Comparison of ENCODE assay signal across 26 mouse cellular contexts in the genomic region with DNA sequence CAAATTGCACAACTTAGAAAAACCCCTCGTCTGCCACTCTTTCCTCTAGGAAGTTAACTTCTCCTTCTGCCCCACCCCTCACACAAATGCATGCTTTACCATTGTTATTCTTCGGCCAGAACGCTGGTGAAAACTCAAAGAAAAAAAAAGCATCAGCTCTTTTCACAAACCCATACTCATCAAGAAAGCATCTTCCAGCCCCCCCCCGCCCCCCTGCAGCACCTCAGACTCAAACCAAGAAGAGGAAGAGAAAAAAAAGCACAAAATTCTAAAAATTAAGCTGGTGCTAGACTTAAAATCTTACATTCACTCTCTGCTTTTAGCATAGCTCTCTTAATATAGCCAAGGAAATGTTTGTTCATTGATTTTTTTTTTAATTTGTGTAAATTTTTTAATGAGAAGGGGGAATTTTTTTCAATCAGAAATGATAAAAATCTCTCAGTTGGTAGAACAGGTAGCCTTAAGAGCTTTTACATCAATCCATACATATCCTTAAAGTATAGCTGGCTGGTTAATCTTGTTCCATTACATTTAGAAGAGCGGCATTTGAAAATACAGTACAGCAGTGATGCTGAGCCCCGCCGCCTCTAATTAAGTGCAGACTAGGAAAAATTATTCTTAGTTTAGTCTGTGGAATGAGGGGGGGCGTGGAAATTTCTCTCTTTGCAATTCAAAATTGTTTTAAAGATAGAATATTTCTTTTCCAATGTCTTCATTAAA.
DNase-seq lines count a peak whose midpoint lies in the region; ATAC-seq and TF ChIP-seq lines count a peak whose summit lies in the region.
"Had no signal": no experiment of that assay in that cellular context is flagged by ENCODE, and none has a peak within 500 bp of the region (broad histone marks: within the 10 kb centered on the region; RNA-seq: fewer than 3 reads in every experiment).

No protein-coding gene starts in this region.

- no peak for TF ChIP-seq POLR2A in CH12.LX (IDR thresholded peaks at IDR 0.05; ENCODE audit: low read depth, low read length)

- no peak overlapping the region for H3K4me2 ChIP-seq in forebrain, embryonic 13.5 days
- peak overlapping the region; percentile 7; the same call in 1 of the 2 replicates for H3K4me2 ChIP-seq in CH12.LX (ENCODE audit: insufficient read depth, low read depth, poor library complexity, severe bottlenecking)
- no peak overlapping the region for H3K4me2 ChIP-seq in embryonic facial prominence, embryonic 14.5 days (ENCODE audit: low read depth, low read length)
- H3K4me2 ChIP-seq in forebrain, postnatal 0 days (ENCODE audit: low read depth): no peak overlapping the region
- H3K4me2 ChIP-seq: heart, embryonic 13.5 days; hindbrain, embryonic 12.5 days; hindbrain, embryonic 15.5 days had no signal

- 0 out of 2 replicates have a peak overlapping the region, but pooled peaks have one; percentile 6 for H3K27ac ChIP-seq in forebrain, embryonic 13.5 days
- H3K27ac ChIP-seq in forebrain, embryonic 10.5 days: no peak overlapping the region
- no peak overlapping the region for H3K27ac ChIP-seq in CH12.LX (ENCODE audit: insufficient read depth, low read depth)
- H3K27ac ChIP-seq in embryonic facial prominence, embryonic 14.5 days (replicated peaks; ENCODE audit: low read depth, low read length): no peak overlapping the region
- H3K27ac ChIP-seq in forebrain, postnatal 0 days (ENCODE audit: low read depth, low read length): peak overlapping the region; percentile 71; the same call in 1 of the 2 replicates
- H3K27ac ChIP-seq: heart, adult 2 months; heart, embryonic 10.5 days; heart, embryonic 13.5 days; hindbrain, embryonic 12.5 days; hindbrain, embryonic 15.5 days had no signal

- WGBS in forebrain, embryonic 13.5 days: 63% methylated on average over 8 of the region's 8 CpGs
- WGBS in forebrain, embryonic 10.5 days: 77% methylated on average over 8 of the region's 8 CpGs
- WGBS in embryonic facial prominence, embryonic 14.5 days: 41% methylated on average over 8 of the region's 8 CpGs
- WGBS in forebrain, postnatal 0 days: 49% methylated on average over 8 of the region's 8 CpGs

- DNase-seq in forebrain, embryonic 10.5 days (ENCODE audit: extremely low spot score, low spot score): no peak
- DNase-seq in CH12.LX (ENCODE audit: extremely low read depth): no peak
- no peak for DNase-seq in embryonic facial prominence, embryonic 14.5 days (ENCODE audit: low spot score)
- no peak for DNase-seq in forebrain, postnatal 0 days
- DNase-seq in layer of hippocampus, postnatal 36 days: no peak
- DNase-seq: adrenal gland, postnatal 10 days; adrenal gland, postnatal 36 days; B cell, adult 2 months; cerebellum, adult 11 months; cerebellum, adult 2 months; cerebellum, adult 9-11 months; cerebellum, postnatal 25 days; gastrocnemius, postnatal 10 days; gastrocnemius, postnatal 36 days; heart, adult 2 months; heart, postnatal 14 days; heart, postnatal 4 days; kidney, adult 2 months had no signal

- H3K9me3 ChIP-seq in forebrain, embryonic 13.5 days (replicated peaks): no peaks in the 10 kb centered on the region
- H3K9me3 ChIP-seq in forebrain, embryonic 10.5 days: no peaks in the 10 kb centered on the region
- no peaks in the 10 kb centered on the region for H3K9me3 ChIP-seq in CH12.LX (replicated peaks; ENCODE audit: low read length)
- no peaks in the 10 kb centered on the region for H3K9me3 ChIP-seq in embryonic facial prominence, embryonic 14.5 days (ENCODE audit: control insufficient read depth, low read length)
- H3K9me3 ChIP-seq in forebrain, postnatal 0 days (ENCODE audit: low read length): no peaks in the 10 kb centered on the region
- H3K9me3 ChIP-seq: heart, embryonic 10.5 days; heart, embryonic 13.5 days; hindbrain, embryonic 12.5 days; hindbrain, embryonic 15.5 days had no signal

- no peak for TF ChIP-seq RAD21 in CH12.LX (IDR thresholded peaks at IDR 0.05; ENCODE audit: low read depth, low read length)

- in situ Hi-C loops in CH12.LX (cut with MboI; ENCODE audit: low pct_ligation_motif_present, low pct_unique_long_range_greater_than_20kb, low sequenced_read_pairs): no loop called here

- no peak overlapping the region for H3K9ac ChIP-seq in forebrain, embryonic 13.5 days
- H3K9ac ChIP-seq in CH12.LX (ENCODE audit: insufficient read depth, low read depth): no peak overlapping the region
- H3K9ac ChIP-seq in embryonic facial prominence, embryonic 14.5 days (ENCODE audit: low read depth, low read length): no peak overlapping the region
- H3K9ac ChIP-seq in forebrain, postnatal 0 days: no peak overlapping the region
- H3K9ac ChIP-seq: heart, embryonic 13.5 days; hindbrain, embryonic 12.5 days; hindbrain, embryonic 15.5 days had no signal

- H3K79me2 ChIP-seq in CH12.LX (replicated peaks; ENCODE audit: control insufficient read depth, extremely low read depth, insufficient read depth, poor library complexity, severe bottlenecking): no peaks in the 10 kb centered on the region

- no peaks in the 10 kb centered on the region for H3K27me3 ChIP-seq in forebrain, embryonic 13.5 days
- no peaks in the 10 kb centered on the region for H3K27me3 ChIP-seq in forebrain, embryonic 10.5 days (ENCODE audit: poor library complexity, severe bottlenecking)
- H3K27me3 ChIP-seq in CH12.LX (replicated peaks): no peaks in the 10 kb centered on the region
- no peaks in the 10 kb centered on the region for H3K27me3 ChIP-seq in embryonic facial prominence, embryonic 14.5 days (replicated peaks; ENCODE audit: control insufficient read depth, insufficient read depth, low read length)
- no peaks in the 10 kb centered on the region for H3K27me3 ChIP-seq in forebrain, postnatal 0 days (ENCODE audit: insufficient read depth, low read length)
- H3K27me3 ChIP-seq: heart, embryonic 13.5 days; hindbrain, embryonic 12.5 days; hindbrain, embryonic 15.5 days had no signal

- no peak overlapping the region for H3K4me3 ChIP-seq in forebrain, embryonic 13.5 days
- H3K4me3 ChIP-seq in forebrain, embryonic 10.5 days: no peak overlapping the region
- H3K4me3 ChIP-seq in CH12.LX (replicated peaks in 1 of 3; ENCODE audit: low read depth in 2 of 3, low read length in 2 of 3, poor library complexity in 1 of 3): no peak overlapping the region
- H3K4me3 ChIP-seq in embryonic facial prominence, embryonic 14.5 days (ENCODE audit: low read depth, low read length): no peak overlapping the region
- no peak overlapping the region for H3K4me3 ChIP-seq in forebrain, postnatal 0 days (ENCODE audit: low read depth, low read length)
- H3K4me3 ChIP-seq: erythroblast, embryonic 14.5 days; heart, adult 2 months; heart, embryonic 10.5 days; heart, embryonic 13.5 days; hindbrain, embryonic 12.5 days; hindbrain, embryonic 15.5 days had no signal

- H3K36me3 ChIP-seq in forebrain, embryonic 13.5 days (ENCODE audit: poor library complexity, severe bottlenecking): no peaks in the 10 kb centered on the region
- H3K36me3 ChIP-seq in forebrain, embryonic 10.5 days (replicated peaks): no peaks in the 10 kb centered on the region
- no peaks in the 10 kb centered on the region for H3K36me3 ChIP-seq in CH12.LX (replicated peaks in 1 of 2; ENCODE audit: control insufficient read depth in 1 of 2, insufficient read depth in 1 of 2, low read length in 1 of 2)
- no peaks in the 10 kb centered on the region for H3K36me3 ChIP-seq in embryonic facial prominence, embryonic 14.5 days (ENCODE audit: control insufficient read depth, insufficient read depth, low read length)
- H3K36me3 ChIP-seq in forebrain, postnatal 0 days (ENCODE audit: insufficient read depth): no peaks in the 10 kb centered on the region
- H3K36me3 ChIP-seq: heart, embryonic 10.5 days; heart, embryonic 13.5 days; hindbrain, embryonic 12.5 days; hindbrain, embryonic 15.5 days had no signal

- TF ChIP-seq EP300 in CH12.LX (IDR thresholded peaks at IDR 0.05; ENCODE audit: low read length): no peak

- no peak for TF ChIP-seq CTCF in CH12.LX (conservative IDR thresholded peaks at IDR 0.05 in 1 of 2, IDR thresholded peaks at IDR 0.05 in 1 of 2; ENCODE audit: low read depth in 2 of 2, low read length in 2 of 2)
- no peak for TF ChIP-seq CTCF in forebrain, postnatal 0 days (IDR thresholded peaks at IDR 0.05; ENCODE audit: low read depth)

- no peaks in the 10 kb centered on the region for H3K4me1 ChIP-seq in forebrain, embryonic 13.5 days
- H3K4me1 ChIP-seq in forebrain, embryonic 10.5 days: no peaks in the 10 kb centered on the region
- H3K4me1 ChIP-seq in CH12.LX (ENCODE audit: control insufficient read depth in 1 of 2, insufficient read depth in 2 of 2): peaks cover 5 to 10% of the 10 kb centered on the region in 2 experiments; a peak in 3 of 4 replicates
- H3K4me1 ChIP-seq in embryonic facial prominence, embryonic 14.5 days (ENCODE audit: control insufficient read depth, insufficient read depth, low read length): peaks cover 5% of the 10 kb centered on the region
- H3K4me1 ChIP-seq in forebrain, postnatal 0 days (ENCODE audit: insufficient read depth): no peaks in the 10 kb centered on the region
- H3K4me1 ChIP-seq: heart, embryonic 10.5 days; heart, embryonic 13.5 days; hindbrain, embryonic 12.5 days; hindbrain, embryonic 15.5 days had no signal

- dilution Hi-C loops in CH12.LX (cut with MboI; ENCODE audit: extremely low pct_ligation_motif_present, extremely low pct_unique_long_range_greater_than_20kb, low sequenced_read_pairs): no loop called here

- 0 out of 2 replicates have a peak, but pooled peaks have one; percentile 41 for ATAC-seq in forebrain, embryonic 13.5 days
- 0 out of 2 replicates have a peak, but pooled peaks have one; percentile 18 for ATAC-seq in embryonic facial prominence, embryonic 14.5 days (ENCODE audit: low read depth)
- ATAC-seq in forebrain, postnatal 0 days: peak; percentile 66
- ATAC-seq in erythroid progenitor cell, adult 5-6 weeks (replicated peaks; ENCODE audit: low FRiP score, poor library complexity, severe bottlenecking): no peak
- ATAC-seq: intestine, postnatal 0 days had no signal

TF ChIP-seq in CH12.LX, 34 proteins besides CTCF, POLR2A, EP300 and RAD21:
- peak; percentile 78 for TF ChIP-seq ZNF384 (IDR thresholded peaks at IDR 0.05; ENCODE audit: low read depth, low read length)
- peak; percentile 79 for TF ChIP-seq IRF4 (IDR thresholded peaks at IDR 0.05; ENCODE audit: low read depth, low read length)
- TF ChIP-seq CHD1 (IDR thresholded peaks at IDR 0.05; ENCODE audit: low read depth, low read length): 0 out of 2 replicates have a peak, but pooled peaks have one; percentile 53
- TF ChIP-seq ZC3H11A (IDR thresholded peaks at IDR 0.05; ENCODE audit: low read depth, low read length): no peak
- TF ChIP-seq NRF1 (IDR thresholded peaks at IDR 0.05; ENCODE audit: low read depth, low read length): no peak
- TF ChIP-seq MEF2A (IDR thresholded peaks at IDR 0.05; ENCODE audit: borderline replicate concordance, low read depth, low read length): peak; percentile 24; the same call in 1 of the 2 replicates

Comparison
In these comparisons a context has a peak if more than half of its experiments do, and no peak if none do; other contexts are left out.
1. H3K27ac ChIP-seq: peak in forebrain, embryonic 13.5 days (single experiment) and forebrain, postnatal 0 days (single experiment); none in forebrain, embryonic 10.5 days (single experiment), CH12.LX (single experiment) and embryonic facial prominence, embryonic 14.5 days (single experiment).